Mouse (Mus musculus) heart, postnatal 0 days (tissue): ENCODE results near the gene 8030474K03Rik. TPM values are rescaled to one million over a fixed set of nuclear protein-coding genes. Genes with fewer than 3 reads are reported as not detected.

Source experiments
- ATAC-seq: fragments of 200-750 bp; cut with Nextera tagmentation; 2 replicates; pipeline ENCODE4 v1.8.0; 2017; ENCODE audit warnings: low read depth, moderate number of reproducible peaks, moderate library complexity; ENCODE audit not compliant: insufficient read depth
- DNase-seq: peaks from one replicate; pipeline ENCODE4 v3.0.0-alpha.2; 2016; ENCODE audit warnings: low spot score
- H3K27ac ChIP-seq: fragments of 300-500 bp; sonication (generic); 2 replicates; pipeline ENCODE4 v1.5.1; 2014; ENCODE audit warnings: low read depth, mild to moderate bottlenecking
- H3K27me3 ChIP-seq: fragments of 300-500 bp; sonication (generic); 2 replicates; pipeline ENCODE4 v1.6.1; 2014; ENCODE audit warnings: low read length, mixed read lengths; ENCODE audit not compliant: control insufficient read depth, insufficient read depth
- H3K36me3 ChIP-seq: fragments of 300-500 bp; sonication (generic); replicated peaks from 2 replicates; pipeline ENCODE4 v1.6.1; 2014; ENCODE audit warnings: low read length, mixed read lengths; ENCODE audit not compliant: control insufficient read depth, insufficient read depth
- H3K4me1 ChIP-seq: fragments of 300-500 bp; sonication (generic); 2 replicates; pipeline ENCODE4 v1.6.1; 2014; ENCODE audit warnings: antibody characterized with exemption; ENCODE audit not compliant: control insufficient read depth, insufficient read depth
- H3K4me2 ChIP-seq: fragments of 300-500 bp; sonication (generic); 2 replicates; pipeline ENCODE4 v1.6.1; 2014; ENCODE audit warnings: low read depth, mild to moderate bottlenecking, low read length, moderate library complexity
- H3K4me3 ChIP-seq: fragments of 300-500 bp; sonication (generic); 2 replicates; pipeline ENCODE4 v1.5.1; 2014; ENCODE audit warnings: low read depth, low read length
- H3K9ac ChIP-seq: fragments of 300-500 bp; sonication (generic); replicated peaks from 2 replicates; pipeline ENCODE4 v1.6.1; 2014; ENCODE audit warnings: low read depth, low read length, mixed read lengths
- H3K9me3 ChIP-seq: fragments of 300-500 bp; sonication (generic); replicated peaks from 2 replicates; pipeline ENCODE4 v1.6.1; 2016; ENCODE audit warnings: low read length; ENCODE audit not compliant: control insufficient read depth
- CTCF ChIP-seq: IDR thresholded peaks from 2 replicates; pipeline ENCODE4 v1.5.1; 2016; ENCODE audit warnings: antibody characterized with exemption, control low read depth, low read depth
- EP300 ChIP-seq: IDR thresholded peaks from 2 replicates; pipeline ENCODE4 v1.6.1; 2016; ENCODE audit warnings: antibody characterized with exemption, low read depth
- WGBS: fragments of 180-500 bp; shearing (Covaris S2); extraction: QIAGEN DNeasy Blood & Tissue Kit; methylation state at CpG from one replicate; pipeline ENCODE4 v1.1.7; 2014; 5-methylcytosine and 5-hydroxymethylcytosine counted together
- polyA plus RNA-seq: library from polyadenylated mRNA; unstranded; fragments of >200 nt; fragmentation: Nextera tagmentation; extraction: Ambion mirVana; gene quantifications from 2 replicates; pipeline ENCODE4 v1.2.1, GENCODE M21; 2015
- total RNA-seq: library from RNA; depleted of rRNA; stranded (reverse); fragments of >200 nt; gene quantifications from 2 replicates; pipeline ENCODE4 v1.2.3, GENCODE M21; 2014; ENCODE audit warnings: low replicate concordance

8030474K03Rik gene
- total and polyA plus RNA-seq, 2 experiments from 2014 or later: 0.12 TPM; not detected in 1

- 41% methylated on average over 2 of the region's 2 CpGs for WGBS
- Histone ChIP-seq H3K36me3 (no peaks in the 10 kb centered on the region), H3K4me2 (no peak overlapping the region), H3K4me3 (no peak overlapping the region), H3K4me1 (no peaks in the 10 kb centered on the region), H3K9ac (no peak overlapping the region), H3K27me3 (no peaks in the 10 kb centered on the region), H3K27ac (no peak overlapping the region), H3K9me3 (no peaks in the 10 kb centered on the region)
- DNase-seq (no peak), ATAC-seq (no peak)
- no peak for TF ChIP-seq EP300
- no peak for TF ChIP-seq CTCF
These were observed 25.0 kb upstream of the 8030474K03Rik start for GRCm38 (mm10) chrX:101769478-101769877.

- DNase-seq (no peak), ATAC-seq (no peak)
- H3K36me3 ChIP-seq: no peaks in the 10 kb centered on the region
- no peaks in the 10 kb centered on the region for H3K9me3 ChIP-seq
- H3K27ac ChIP-seq: no peak overlapping the region
- H3K9ac ChIP-seq: no peak overlapping the region
- no peak overlapping the region for H3K4me2 ChIP-seq
- no peaks in the 10 kb centered on the region for H3K4me1 ChIP-seq
- H3K4me3 ChIP-seq: no peak overlapping the region
- TF ChIP-seq EP300 (no peak), CTCF (no peak)
- WGBS: 37% methylated on average over 3 of the region's 3 CpGs
- no peaks in the 10 kb centered on the region for H3K27me3 ChIP-seq
These were observed 24.1 kb upstream of the 8030474K03Rik start for GRCm38 (mm10) chrX:101770307-101770706.

- Histone ChIP-seq H3K4me1 (no peaks in the 10 kb centered on the region), H3K4me2 (no peak overlapping the region), H3K4me3 (no peak overlapping the region), H3K36me3 (no peaks in the 10 kb centered on the region), H3K9me3 (no peaks in the 10 kb centered on the region), H3K27me3 (no peaks in the 10 kb centered on the region), H3K9ac (no peak overlapping the region), H3K27ac (no peak overlapping the region)
- WGBS: 27% methylated on average over 5 of the region's 5 CpGs
- DNase-seq (peak; percentile 25), ATAC-seq (no peak)
- peak; percentile 78 for TF ChIP-seq CTCF
- TF ChIP-seq EP300: no peak
These were observed 22.4 kb upstream of the 8030474K03Rik start for GRCm38 (mm10) chrX:101772035-101772434.

GRCm38 (mm10) chrX:101791551-101791950 lies 2.9 kb upstream of the 8030474K03Rik start:
- ATAC-seq (no peak), DNase-seq (no peak)
- WGBS: 33% methylated on average over 4 of the region's 4 CpGs
- H3K36me3 ChIP-seq: no peaks in the 10 kb centered on the region
- H3K4me1 ChIP-seq: no peaks in the 10 kb centered on the region
- H3K9me3 ChIP-seq: no peaks in the 10 kb centered on the region; the same call in 1 of the 2 replicates
- no peak overlapping the region for H3K27ac ChIP-seq
- no peak overlapping the region for H3K4me2 ChIP-seq
- no peak overlapping the region for H3K9ac ChIP-seq
- no peak overlapping the region for H3K4me3 ChIP-seq
- H3K27me3 ChIP-seq: no peaks in the 10 kb centered on the region; the same call in 1 of the 2 replicates
- TF ChIP-seq EP300 (no peak), CTCF (peak; percentile 51)

- Histone ChIP-seq H3K4me2 (no peak overlapping the region), H3K9ac (no peak overlapping the region), H3K4me3 (no peak overlapping the region), H3K4me1 (no peaks in the 10 kb centered on the region), H3K9me3 (no peaks in the 10 kb centered on the region), H3K27me3 (no peaks in the 10 kb centered on the region), H3K36me3 (no peaks in the 10 kb centered on the region), H3K27ac (no peak overlapping the region)
- 25% methylated on average over 2 of the region's 2 CpGs for WGBS
- peak; percentile 59 for TF ChIP-seq CTCF
- TF ChIP-seq EP300: no peak
- peak; percentile 35 for DNase-seq
- ATAC-seq: no peak
These were observed 11.1 kb downstream of the 8030474K03Rik start for GRCm38 (mm10) chrX:101805512-101805911.

GRCm38 (mm10) chrX:101811750-101812149 lies 17.3 kb downstream of the 8030474K03Rik start:
- no peaks in the 10 kb centered on the region for H3K27me3 ChIP-seq
- ATAC-seq: no peak
- H3K27ac ChIP-seq: no peak overlapping the region
- no peak overlapping the region for H3K4me3 ChIP-seq
- no peaks in the 10 kb centered on the region for H3K36me3 ChIP-seq
- TF ChIP-seq CTCF (no peak), EP300 (no peak)
- H3K9me3 ChIP-seq: no peaks in the 10 kb centered on the region
- no peaks in the 10 kb centered on the region for H3K4me1 ChIP-seq
- H3K9ac ChIP-seq: no peak overlapping the region
- no peak for DNase-seq
- H3K4me2 ChIP-seq: no peak overlapping the region
- 42% methylated on average over 3 of the region's 3 CpGs for WGBS
